Mouse (Mus musculus) hindbrain, embryonic 11.5 days (tissue): ENCODE data around the gene Ext2. TPM values are rescaled to one million over a fixed set of nuclear protein-coding genes. Genes with fewer than 3 reads are reported as not detected.

ENCODE experiments used
- ATAC-seq: fragments of 200-750 bp; cut with Nextera tagmentation; 2 replicates; pipeline ENCODE4 v1.8.0; 2017; ENCODE audit warnings: mild to moderate bottlenecking, moderate TSS enrichment, moderate library complexity; ENCODE audit not compliant: low FRiP score
- DNase-seq: peaks from one replicate; pipeline ENCODE4 v3.0.0-alpha.2; 2015; ENCODE audit warnings: low spot score
- H3K27ac ChIP-seq: fragments of 300-500 bp; sonication (generic); 2 replicates; pipeline ENCODE4 v1.5.1; 2014; ENCODE audit warnings: mild to moderate bottlenecking, low read depth, low read length
- H3K27me3 ChIP-seq: fragments of 300-500 bp; sonication (generic); 2 replicates; pipeline ENCODE4 v1.6.1; 2014; ENCODE audit warnings: mild to moderate bottlenecking, low read length, moderate library complexity, mixed read lengths; ENCODE audit not compliant: control insufficient read depth, insufficient read depth
- H3K36me3 ChIP-seq: fragments of 300-500 bp; sonication (generic); 2 replicates; pipeline ENCODE4 v1.6.1; 2014; ENCODE audit warnings: mild to moderate bottlenecking, low read length, moderate library complexity, mixed read lengths; ENCODE audit not compliant: control insufficient read depth, insufficient read depth
- H3K4me1 ChIP-seq: fragments of 300-500 bp; sonication (generic); replicated peaks from 2 replicates; pipeline ENCODE4 v1.6.1; 2014; ENCODE audit warnings: low read length, mixed read lengths; ENCODE audit not compliant: control insufficient read depth, insufficient read depth
- H3K4me2 ChIP-seq: fragments of 300-500 bp; sonication (generic); replicated peaks from 2 replicates; pipeline ENCODE4 v1.6.1; 2014; ENCODE audit warnings: mild to moderate bottlenecking, low read depth, low read length
- H3K4me3 ChIP-seq: fragments of 300-500 bp; sonication (generic); 2 replicates; pipeline ENCODE4 v1.5.1; 2014; ENCODE audit warnings: low read depth, low read length
- H3K9ac ChIP-seq: fragments of 300-500 bp; sonication (generic); 2 replicates; pipeline ENCODE4 v1.6.1; 2014; ENCODE audit warnings: low read depth, low read length
- H3K9me3 ChIP-seq: fragments of 300-500 bp; sonication (generic); 2 replicates; pipeline ENCODE4 v1.6.1; 2016; ENCODE audit warnings: low read length; ENCODE audit not compliant: control insufficient read depth
- WGBS: fragments of 180-500 bp; shearing (Covaris S2); extraction: QIAGEN DNeasy Blood & Tissue Kit; methylation state at CpG from one replicate; pipeline ENCODE4 v1.1.7; 2014; 5-methylcytosine and 5-hydroxymethylcytosine counted together
- polyA plus RNA-seq: library from polyadenylated mRNA; unstranded; fragments of >200 nt; fragmentation: Nextera tagmentation; extraction: Ambion mirVana; gene quantifications from 2 replicates; pipeline ENCODE4 v1.2.1, GENCODE M21; 2014

Gene Ext2
- polyA plus RNA-seq, 1 experiment from 2014 or later, result 54.4 TPM

DNA sequence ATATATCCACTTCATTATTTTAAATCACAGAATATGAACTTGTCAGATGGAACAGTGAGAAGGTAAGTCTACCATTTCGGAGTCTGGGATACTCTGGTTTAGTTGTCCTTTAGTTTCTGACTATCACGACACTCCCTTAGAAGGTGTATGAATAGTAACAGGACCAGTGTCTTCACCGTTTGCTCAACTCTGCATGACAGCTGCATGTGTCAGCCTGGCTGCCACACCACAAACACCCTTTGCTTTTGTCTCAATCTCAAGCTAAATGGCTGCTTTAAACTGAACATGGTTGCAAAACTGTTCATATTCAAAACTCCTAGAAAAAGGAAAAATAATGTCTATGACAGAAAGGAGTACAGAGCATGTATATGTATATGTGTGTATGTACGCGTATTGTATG lies 43.8 kb downstream of the Ext2 start:
- Histone ChIP-seq H3K9ac (no peak overlapping the region), H3K27ac (no peak overlapping the region)

DNA sequence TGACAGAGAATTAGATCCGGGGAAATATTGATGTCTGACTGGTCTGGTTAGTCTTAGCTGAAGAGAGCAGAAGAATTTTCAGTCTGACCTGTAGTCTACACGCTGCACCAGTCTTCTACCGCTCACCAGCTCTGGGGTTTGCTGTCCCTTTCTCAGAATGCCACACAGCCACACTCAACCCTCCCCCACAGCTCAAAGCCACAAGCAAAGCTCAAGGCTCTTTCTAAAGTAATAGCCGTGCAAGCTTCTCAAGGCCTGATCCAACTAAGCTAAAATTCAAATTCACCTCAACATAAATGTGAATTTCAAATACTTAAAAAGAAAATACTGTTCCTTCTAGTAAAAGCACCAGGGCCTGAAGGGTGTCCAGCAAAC lies 45.3 kb downstream of the Ext2 start:
- no peaks in the 10 kb centered on the region for H3K36me3 ChIP-seq
- no peaks in the 10 kb centered on the region for H3K27me3 ChIP-seq
- WGBS, result 71% methylated on average over 4 of the region's 4 CpGs
- no peaks in the 10 kb centered on the region for H3K9me3 ChIP-seq
- H3K9ac ChIP-seq, result no peak overlapping the region
- DNase-seq (no peak), ATAC-seq (no peak)
- H3K27ac ChIP-seq, result no peak overlapping the region
- H3K4me2 ChIP-seq, result no peak overlapping the region
- H3K4me3 ChIP-seq, result no peak overlapping the region
- peaks cover 5% of the 10 kb centered on the region; the same call in 1 of the 2 replicates for H3K4me1 ChIP-seq

More for the DNA sequence above, 43.8 kb downstream of the Ext2 start:
- Histone ChIP-seq H3K27me3 (no peaks in the 10 kb centered on the region), H3K4me1 (peaks cover 5% of the 10 kb centered on the region; the same call in 1 of the 2 replicates), H3K4me2 (no peak overlapping the region), H3K36me3 (no peaks in the 10 kb centered on the region), H3K4me3 (no peak overlapping the region), H3K9me3 (no peaks in the 10 kb centered on the region)
- ATAC-seq (no peak), DNase-seq (no peak)
- 86% methylated on average over 5 of the region's 5 CpGs for WGBS

DNA sequence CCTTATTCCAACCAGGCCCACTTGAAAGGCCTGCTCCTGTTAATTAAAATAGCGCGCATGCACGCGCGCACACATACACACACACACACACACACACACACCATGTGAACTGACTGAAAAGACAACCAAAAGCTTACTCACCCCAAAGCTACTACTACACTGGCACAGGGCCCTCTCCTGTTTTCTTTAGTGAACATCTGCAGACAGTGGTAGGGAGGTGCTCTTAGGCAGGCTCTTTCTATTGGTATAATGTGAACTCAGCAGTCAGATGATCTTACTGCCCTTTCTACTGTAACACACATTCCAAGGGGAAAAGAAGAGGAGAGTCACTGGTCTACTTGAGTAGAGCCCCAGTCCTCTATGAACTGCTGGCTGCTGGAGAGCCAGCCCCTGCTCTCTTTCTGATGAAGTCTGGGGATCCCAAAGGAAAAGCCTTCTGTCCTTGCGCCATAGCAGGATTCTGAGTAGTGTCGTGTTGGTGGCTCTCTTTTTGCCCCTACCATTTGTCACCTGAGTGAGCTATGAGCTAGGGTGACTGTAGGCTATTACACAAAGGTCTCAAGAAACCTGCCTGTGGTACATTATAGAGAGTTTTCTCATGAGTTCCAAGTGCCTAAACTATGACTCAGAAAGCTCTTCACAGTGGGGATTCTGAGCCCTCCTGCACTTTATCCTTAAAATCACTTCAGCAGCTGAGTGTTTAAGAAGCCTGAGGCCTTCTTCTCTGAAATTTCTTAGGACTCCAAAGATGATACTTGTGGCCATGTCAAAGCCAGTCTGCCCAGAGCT lies 45.9 kb downstream of the Ext2 start:
- Histone ChIP-seq H3K4me1 (peaks cover 5% of the 10 kb centered on the region; the same call in 1 of the 2 replicates), H3K27ac (no peak overlapping the region), H3K27me3 (no peaks in the 10 kb centered on the region), H3K9ac (no peak overlapping the region), H3K36me3 (no peaks in the 10 kb centered on the region), H3K4me2 (no peak overlapping the region), H3K4me3 (no peak overlapping the region), H3K9me3 (no peaks in the 10 kb centered on the region)
- DNase-seq (no peak), ATAC-seq (no peak)
- WGBS, result 76% methylated on average over 7 of the region's 7 CpGs

DNA sequence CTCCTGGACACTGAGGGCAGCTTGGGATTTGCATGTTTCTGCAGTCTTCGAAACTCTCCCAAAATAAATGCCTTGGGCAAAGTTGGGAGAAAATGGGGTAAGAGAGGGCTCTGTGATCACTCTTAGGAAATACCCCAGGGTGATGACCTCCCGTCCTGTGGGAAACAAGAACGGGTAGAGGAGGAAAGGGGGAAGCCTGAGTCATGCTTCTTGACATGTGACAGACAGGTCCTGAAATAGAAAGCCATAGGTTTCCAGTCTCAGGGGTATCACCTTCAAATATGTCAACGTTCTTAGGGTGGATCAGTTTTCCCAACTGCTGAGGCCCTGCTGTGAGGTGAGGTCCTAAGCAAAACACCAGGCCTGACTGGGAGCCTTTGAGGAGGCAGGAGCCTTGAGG lies 46.9 kb downstream of the Ext2 start:
- peaks cover 5% of the 10 kb centered on the region; the same call in 1 of the 2 replicates for H3K4me1 ChIP-seq
- no peak overlapping the region for H3K27ac ChIP-seq
- no peak overlapping the region for H3K4me2 ChIP-seq
- no peak for ATAC-seq
- no peak for DNase-seq
- H3K36me3 ChIP-seq, result no peaks in the 10 kb centered on the region
- no peak overlapping the region for H3K4me3 ChIP-seq
- H3K9me3 ChIP-seq, result no peaks in the 10 kb centered on the region
- no peaks in the 10 kb centered on the region for H3K27me3 ChIP-seq
- H3K9ac ChIP-seq, result no peak overlapping the region
- WGBS, result 41% methylated on average over 4 of the region's 4 CpGs

DNA sequence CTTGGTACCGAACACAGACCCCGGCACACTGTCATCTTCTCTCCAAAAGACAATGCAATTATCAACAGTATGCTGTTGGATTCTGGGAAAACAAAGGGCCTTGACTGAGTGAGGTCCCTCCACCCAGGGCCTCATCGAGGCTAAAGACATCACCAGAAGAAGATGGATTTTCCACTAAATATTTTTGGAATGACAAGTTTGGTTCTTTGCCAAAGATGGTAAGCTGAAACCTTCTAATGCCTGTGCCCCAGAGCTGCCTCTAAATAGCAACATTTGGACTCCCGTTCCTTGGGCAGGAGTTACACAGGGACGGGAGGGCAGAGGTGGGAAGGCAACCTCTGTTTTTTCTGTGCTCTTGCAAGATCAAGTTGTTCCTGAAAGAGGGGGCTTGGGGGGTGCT lies 47.4 kb downstream of the Ext2 start:
- WGBS, result 65% methylated on average over 5 of the region's 5 CpGs
- Histone ChIP-seq H3K9ac (no peak overlapping the region), H3K4me1 (peaks cover 5% of the 10 kb centered on the region; the same call in 1 of the 2 replicates), H3K9me3 (no peaks in the 10 kb centered on the region), H3K4me2 (no peak overlapping the region), H3K4me3 (no peak overlapping the region), H3K27me3 (no peaks in the 10 kb centered on the region), H3K27ac (no peak overlapping the region), H3K36me3 (no peaks in the 10 kb centered on the region)
- no peak for ATAC-seq
- DNase-seq, result no peak

DNA sequence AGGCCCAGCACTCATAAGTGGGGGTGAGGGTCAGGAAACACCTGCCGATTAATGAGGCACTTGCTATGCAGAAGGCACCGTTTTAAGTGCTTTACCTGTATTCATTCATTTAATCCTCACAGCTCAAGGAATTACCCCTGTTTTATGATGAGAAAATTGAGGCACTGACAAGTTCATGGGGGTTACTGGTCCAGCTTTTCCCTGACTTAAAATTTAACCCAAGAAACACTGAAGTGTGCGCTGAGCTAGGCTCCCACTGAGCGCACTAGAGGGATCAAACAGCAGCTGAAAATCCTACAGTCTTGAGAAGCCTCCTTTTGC lies 49.6 kb downstream of the Ext2 start:
- H3K27me3 ChIP-seq, result no peaks in the 10 kb centered on the region
- DNase-seq, result no peak
- no peak overlapping the region for H3K9ac ChIP-seq
- H3K4me1 ChIP-seq, result no peaks in the 10 kb centered on the region
- no peak overlapping the region for H3K27ac ChIP-seq
- no peak overlapping the region for H3K4me2 ChIP-seq
- no peaks in the 10 kb centered on the region for H3K9me3 ChIP-seq
- ATAC-seq, result no peak
- H3K36me3 ChIP-seq, result no peaks in the 10 kb centered on the region
- H3K4me3 ChIP-seq, result no peak overlapping the region
- 54% methylated on average over 4 of the region's 4 CpGs for WGBS

DNA sequence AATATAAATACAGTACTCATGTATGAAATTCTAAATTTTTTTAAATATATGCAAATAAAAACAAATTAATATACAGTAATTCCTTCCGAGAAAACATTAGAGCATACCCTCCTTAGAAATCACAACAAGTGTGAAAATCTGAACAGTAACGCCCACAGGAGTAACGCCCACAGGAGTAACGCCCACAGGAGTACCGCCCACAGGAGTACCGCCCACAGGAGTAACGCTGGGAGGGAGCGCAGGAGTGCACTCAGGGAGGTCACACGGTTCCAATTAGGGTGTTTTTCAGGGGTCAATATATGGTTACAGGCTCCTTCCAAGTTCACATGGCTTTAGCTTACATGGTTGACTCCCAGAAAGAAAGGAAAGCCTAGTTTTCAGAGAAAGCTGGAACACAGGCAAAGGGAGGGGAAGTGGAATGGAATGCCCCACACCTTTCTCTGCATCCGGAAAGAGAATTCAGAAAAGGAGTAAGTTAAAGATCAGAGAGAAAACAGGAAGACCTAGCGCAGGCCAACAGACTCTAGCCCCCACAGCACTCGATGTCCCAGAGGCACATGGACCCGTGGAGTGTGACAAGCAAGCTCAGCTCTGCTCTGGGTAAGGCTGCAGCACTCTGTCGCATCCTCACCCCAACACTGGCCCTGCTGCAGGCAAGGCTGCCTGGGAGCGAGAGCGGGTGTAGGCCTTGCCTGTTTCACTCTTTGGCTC lies 50.2 kb downstream of the Ext2 start:
- Histone ChIP-seq H3K4me2 (no peak overlapping the region), H3K4me1 (no peaks in the 10 kb centered on the region), H3K27ac (no peak overlapping the region), H3K36me3 (no peaks in the 10 kb centered on the region), H3K9me3 (no peaks in the 10 kb centered on the region), H3K9ac (no peak overlapping the region), H3K4me3 (no peak overlapping the region), H3K27me3 (no peaks in the 10 kb centered on the region)
- DNase-seq, result no peak
- ATAC-seq, result no peak
- 40% methylated on average over 16 of the region's 16 CpGs for WGBS

DNA sequence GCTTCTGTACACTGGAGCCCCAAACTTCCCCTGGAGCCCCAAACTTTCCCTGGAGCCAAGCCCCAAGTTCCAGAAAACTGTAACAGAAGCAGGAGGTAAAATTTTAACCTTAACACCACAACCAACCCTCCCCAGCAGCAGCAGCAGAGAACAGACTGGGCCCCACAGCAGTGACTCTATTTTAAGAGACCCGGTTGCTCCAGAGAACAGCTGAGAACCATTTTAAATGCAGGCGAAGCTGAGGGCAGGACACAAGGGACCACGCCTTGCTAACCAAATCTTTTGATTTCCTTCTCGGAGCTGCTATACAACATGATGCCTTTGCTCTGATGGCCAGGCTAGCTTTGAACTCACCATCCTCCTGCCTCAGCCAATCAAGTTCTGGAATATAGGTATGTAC lies 51.5 kb downstream of the Ext2 start:
- no peak overlapping the region for H3K9ac ChIP-seq
- H3K27ac ChIP-seq, result no peak overlapping the region
- WGBS, result 77% methylated on average over 4 of the region's 4 CpGs

DNA sequence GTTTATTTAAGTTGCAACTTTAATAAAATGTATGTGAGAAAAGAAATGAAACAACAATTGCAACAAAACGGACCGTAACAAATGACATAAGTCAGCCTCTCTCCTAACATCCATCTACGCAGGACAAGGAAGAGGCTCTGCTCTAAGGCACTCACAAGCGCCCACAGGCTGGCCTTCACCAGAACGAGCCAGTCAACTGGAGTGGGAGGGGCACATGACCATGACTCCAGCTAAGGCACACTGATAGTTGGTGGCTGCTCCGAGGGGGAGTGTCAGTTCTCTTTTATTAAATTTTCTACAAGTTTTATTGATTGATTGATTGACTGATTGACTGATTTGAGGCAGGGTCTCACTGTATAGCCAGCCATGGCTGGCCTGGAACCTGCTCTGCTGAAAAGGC lies 52.5 kb downstream of the Ext2 start:
- DNase-seq (no peak), ATAC-seq (no peak)
- no peak overlapping the region for H3K4me2 ChIP-seq
- no peaks in the 10 kb centered on the region for H3K9me3 ChIP-seq
- no peak overlapping the region for H3K4me3 ChIP-seq
- H3K36me3 ChIP-seq, result no peaks in the 10 kb centered on the region
- no peak overlapping the region for H3K9ac ChIP-seq
- no peak overlapping the region for H3K27ac ChIP-seq
- H3K27me3 ChIP-seq, result no peaks in the 10 kb centered on the region
- 87% methylated on average over 6 of the region's 6 CpGs for WGBS
- H3K4me1 ChIP-seq, result no peaks in the 10 kb centered on the region; the same call in 1 of the 2 replicates

More for the DNA sequence above, 51.5 kb downstream of the Ext2 start:
- no peak overlapping the region for H3K4me3 ChIP-seq
- H3K27me3 ChIP-seq, result no peaks in the 10 kb centered on the region
- no peak for DNase-seq
- ATAC-seq, result no peak
- H3K9me3 ChIP-seq, result no peaks in the 10 kb centered on the region
- no peaks in the 10 kb centered on the region for H3K36me3 ChIP-seq
- no peaks in the 10 kb centered on the region for H3K4me1 ChIP-seq
- no peak overlapping the region for H3K4me2 ChIP-seq
